Mouse (Mus musculus) bone marrow, adult 2 months (tissue): ENCODE data around the gene Lrrc43.
"Not testable (repeated sequence)": the region's sequence is repeated elsewhere in the genome, so short reads cannot be mapped to it uniquely, and the experiment has no call there.

Source experiments
- CTCF ChIP-seq: fragments of 200-500 bp; IDR thresholded peaks from 2 replicates; pipeline ENCODE4 v1.5.1; 2011; ENCODE audit warnings: low read length, control low read depth; ENCODE audit not compliant: control insufficient read depth, insufficient read depth
- POLR2A ChIP-seq: fragments of 200-500 bp; IDR thresholded peaks from 2 replicates; pipeline ENCODE4 v1.6.1; 2011; ENCODE audit warnings: low read depth, mild to moderate bottlenecking, control low read depth, low read length, borderline replicate concordance; ENCODE audit not compliant: control insufficient read depth

GRCm38 (mm10) chr5:123511426-123511825, 22.3 kb downstream of the Lrrc43 start:
- TF ChIP-seq CTCF, POLR2A: not testable (repeated sequence)
